Mouse (Mus musculus) small intestine, adult 2 months (tissue): Measurements from ENCODE around the gene Antxr1.

Experiments used
- CTCF ChIP-seq: fragments of 200-500 bp; IDR thresholded peaks from 2 replicates; pipeline ENCODE4 v1.5.1; 2012; ENCODE audit warnings: low read depth, mild to moderate bottlenecking, control low read depth, inconsistent platforms, low read length, moderate library complexity, mixed read lengths; ENCODE audit not compliant: insufficient replicate concordance, insufficient read length; ENCODE audit errors: extremely low read depth
- POLR2A ChIP-seq: fragments of 200-500 bp; IDR thresholded peaks from 2 replicates; pipeline ENCODE4 v1.6.1; 2012; ENCODE audit warnings: low read depth, mild to moderate bottlenecking, control low read depth, inconsistent platforms, low read length, moderate library complexity

DNA sequence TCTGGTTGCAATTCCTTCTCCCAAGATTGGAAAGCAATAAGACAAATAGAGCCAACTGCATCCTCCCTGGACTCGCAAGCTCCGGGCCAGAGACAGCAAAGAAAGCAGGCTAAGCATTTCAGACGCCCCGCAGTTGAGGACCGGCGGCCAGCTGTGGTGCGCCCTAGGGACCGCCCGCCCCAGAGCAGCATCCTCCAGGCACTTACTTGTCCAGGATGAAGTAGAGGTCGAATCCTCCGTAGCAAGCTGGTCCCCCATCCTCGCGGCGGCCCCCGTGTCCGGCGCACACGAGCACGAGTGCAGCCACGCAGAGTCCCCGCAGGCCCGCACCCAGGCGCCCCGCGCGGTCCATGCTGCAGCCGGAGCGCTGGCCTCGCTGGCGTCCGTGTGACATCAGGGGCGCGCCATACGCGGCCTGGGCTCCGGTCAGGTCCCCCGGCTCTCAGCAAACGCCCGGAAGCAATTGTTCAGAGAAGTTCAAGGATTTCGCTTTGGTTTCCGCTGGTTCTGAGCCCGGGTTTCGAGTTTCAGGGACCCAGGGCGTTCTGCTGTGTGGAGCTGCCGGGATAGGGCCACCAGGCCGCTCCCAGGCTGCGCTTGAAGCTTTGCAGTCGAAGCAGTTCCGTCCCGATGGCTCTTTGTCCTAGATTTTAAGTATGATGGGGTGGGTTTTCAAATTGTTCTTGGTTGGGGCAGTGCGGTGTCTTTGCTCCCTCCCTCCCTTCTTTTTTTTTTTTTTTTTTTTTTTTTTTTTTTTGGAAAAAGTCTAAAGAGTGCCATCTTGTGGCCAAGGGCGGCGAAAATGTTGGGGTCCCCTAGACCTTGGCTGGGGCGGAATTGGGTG, at the start of gene Antxr1:
- TF ChIP-seq CTCF (peak; percentile 57; the same call in 1 of the 2 replicates), POLR2A (no peak)
